8 mouse cellular contexts compared by ENCODE assay signal in genomic region chr4:62518416-62519121, GRCm38 (mm10). TPM values are rescaled to one million over a fixed set of nuclear protein-coding genes. Genes with fewer than 3 reads are reported as not detected.
A peak's percentile ranks its signal among the peaks of the same experiment; 100 is the strongest.
DNase-seq lines count a peak whose midpoint lies in the region; ATAC-seq and TF ChIP-seq lines count a peak whose summit lies in the region.

No protein-coding gene starts in this region.

- peak overlapping the region; percentile 99 for H3K9ac ChIP-seq in liver, embryonic 13.5 days

- TF ChIP-seq CTCF in embryonic fibroblast, embryonic 13.5 days (IDR thresholded peaks at IDR 0.05; ENCODE audit: borderline replicate concordance, insufficient read depth, low read length): no peak

- peak overlapping the region; percentile 81 for H3K4me3 ChIP-seq in embryonic fibroblast, embryonic 13.5 days (ENCODE audit: insufficient read depth, low read length)
- peak overlapping the region; percentile 89 for H3K4me3 ChIP-seq in liver, embryonic 13.5 days (replicated peaks)

- H3K4me1 ChIP-seq in embryonic fibroblast, embryonic 13.5 days (ENCODE audit: control insufficient read depth, insufficient read depth, low read length): peaks cover 15% of the 10 kb centered on the region; the same call in 1 of the 2 replicates
- peaks cover 84% of the 10 kb centered on the region for H3K4me1 ChIP-seq in liver, embryonic 13.5 days (replicated peaks)

- peak; percentile 34 for DNase-seq in CD4-positive, CD25-positive, alpha-beta regulatory T cell, adult 2 months (ENCODE audit: low read depth, low spot score)
- peak; percentile 26 for DNase-seq in MN1 (ENCODE audit: low spot score)
- peak; percentile 60 for DNase-seq in induced T-regulatory cell, adult 2 months (ENCODE audit: low read depth)
- no peak for DNase-seq in liver, embryonic 13.5 days
- no peak for DNase-seq in ovary, postnatal 10 days (ENCODE audit: low spot score)
- no peak for DNase-seq in frontal cortex, postnatal 25 days (ENCODE audit: low spot score in 2 of 2)

- WGBS in liver, embryonic 13.5 days (ENCODE audit: insufficient replicate concordance): 33% methylated on average over 13 of the region's 13 CpGs

- no peaks in the 10 kb centered on the region for H3K27me3 ChIP-seq in liver, embryonic 13.5 days

- H3K27ac ChIP-seq in embryonic fibroblast, embryonic 13.5 days (ENCODE audit: insufficient read depth, low read length): no peak overlapping the region
- H3K27ac ChIP-seq in liver, embryonic 13.5 days: peak overlapping the region; percentile 100

- peak overlapping the region; percentile 89 for H3K4me2 ChIP-seq in liver, embryonic 13.5 days

- H3K36me3 ChIP-seq in liver, embryonic 13.5 days: peaks cover 44% of the 10 kb centered on the region

- H3K9me3 ChIP-seq in liver, embryonic 13.5 days (replicated peaks): no peaks in the 10 kb centered on the region

- no peak for TF ChIP-seq POLR2A in embryonic fibroblast, embryonic 13.5 days (IDR thresholded peaks at IDR 0.05; ENCODE audit: low read depth, low read length)

- ATAC-seq in liver, embryonic 13.5 days (ENCODE audit: low read depth): no peak
- peak; percentile 33; the same call in 1 of the 2 replicates for ATAC-seq in neutrophil, adult 5-6 weeks (ENCODE audit: extremely low read depth, insufficient number of reproducible peaks, low FRiP score, poor library complexity, severe bottlenecking)

RNA-seq across cellular contexts. Expression of gene Alad, which starts 1.1 kb away (rescaled TPM):
- 16.5 and 20.6 TPM in 2 replicates for polyA plus RNA-seq in embryonic fibroblast, embryonic 13.5 days (2011; ENCODE audit: insufficient read length, low read depth, missing spikeins)
- 616 and 657 TPM in 2 replicates for polyA plus RNA-seq in liver, embryonic 13.5 days (2015; fragmentation: Nextera tagmentation; extraction: Ambion mirVana)
- 6.8 and 7.1 TPM in 2 replicates for total RNA-seq in neutrophil, adult 5-6 weeks (2017)

RNA-seq across cellular contexts. Expression of gene Pole3, which starts 6.3 kb away (rescaled TPM):
- 39.7 and 40.7 TPM in 2 replicates for polyA plus RNA-seq in embryonic fibroblast, embryonic 13.5 days (2011; ENCODE audit: insufficient read length, low read depth, missing spikeins)
- polyA plus RNA-seq in liver, embryonic 13.5 days (2015; fragmentation: Nextera tagmentation; extraction: Ambion mirVana): 77.3 and 81.0 TPM in 2 replicates
- 10.7 and 13.1 TPM in 2 replicates for total RNA-seq in neutrophil, adult 5-6 weeks (2017)

RNA-seq across cellular contexts. Expression of gene 4933430I17Rik, which starts 6.6 kb away (rescaled TPM):
- 0.39 TPM in 1 of 2 replicates, not detected in the other for polyA plus RNA-seq in embryonic fibroblast, embryonic 13.5 days (2011; ENCODE audit: insufficient read length, low read depth, missing spikeins)
- 0.14 and 0.23 TPM in 2 replicates for polyA plus RNA-seq in liver, embryonic 13.5 days (2015; fragmentation: Nextera tagmentation; extraction: Ambion mirVana)
- total RNA-seq in neutrophil, adult 5-6 weeks (2017): 0.35 TPM in 1 of 2 replicates, not detected in the other

RNA-seq across cellular contexts. Expression of gene Hdhd3, which starts 15.3 kb away (rescaled TPM):
- polyA plus RNA-seq in embryonic fibroblast, embryonic 13.5 days (2011; ENCODE audit: insufficient read length, low read depth, missing spikeins): 3.6 and 3.8 TPM in 2 replicates
- 6.3 and 7.1 TPM in 2 replicates for polyA plus RNA-seq in liver, embryonic 13.5 days (2015; fragmentation: Nextera tagmentation; extraction: Ambion mirVana)
- not detected in 2 replicates for total RNA-seq in neutrophil, adult 5-6 weeks (2017)

RNA-seq across cellular contexts. Expression of gene Bspry, which starts 38.7 kb away (rescaled TPM):
- not detected in 2 replicates for polyA plus RNA-seq in embryonic fibroblast, embryonic 13.5 days (2011; ENCODE audit: insufficient read length, low read depth, missing spikeins)
- polyA plus RNA-seq in liver, embryonic 13.5 days (2015; fragmentation: Nextera tagmentation; extraction: Ambion mirVana): 0.20 and 0.34 TPM in 2 replicates
- 1.3 and 1.8 TPM in 2 replicates for total RNA-seq in neutrophil, adult 5-6 weeks (2017)

Comparison
In these comparisons a context has a peak if more than half of its experiments do, and no peak if none do; other contexts are left out.
1. DNase-seq: peak in CD4-positive, CD25-positive, alpha-beta regulatory T cell, adult 2 months (single experiment), MN1 (single experiment) and induced T-regulatory cell, adult 2 months (single experiment); none in liver, embryonic 13.5 days (single experiment), ovary, postnatal 10 days (single experiment) and frontal cortex, postnatal 25 days (0 of 2).
2. RNA of gene Alad, which starts 1.1 kb away (polyA plus RNA-seq): 616 to 657 TPM in liver, embryonic 13.5 days; 16.5 to 20.6 TPM in embryonic fibroblast, embryonic 13.5 days; every median in the first group is over 10 times any median in the second.